Mouse (Mus musculus) ES-Bruce4 (cell line): ENCODE measurements around the gene Cyth2. TPM values are rescaled to one million over a fixed set of nuclear protein-coding genes. Genes with fewer than 3 reads are reported as not detected.
A peak's percentile ranks its signal among the peaks of the same experiment; 100 is the strongest.

ENCODE experiments used
- H3K27ac ChIP-seq: 2 replicates; pipeline ENCODE4 v1.5.1; 2012; ENCODE audit warnings: low read length, inconsistent platforms; ENCODE audit not compliant: insufficient read depth
- H3K27me3 ChIP-seq: 2 replicates; pipeline ENCODE4 v1.6.1; 2012; ENCODE audit warnings: mild to moderate bottlenecking, low read length, inconsistent platforms; ENCODE audit not compliant: control insufficient read depth, poor library complexity, insufficient read depth, severe bottlenecking
- H3K36me3 ChIP-seq: 2 replicates; pipeline ENCODE4 v1.6.1; 2012; ENCODE audit warnings: inconsistent platforms, mild to moderate bottlenecking, low read length, moderate library complexity; ENCODE audit not compliant: control insufficient read depth, poor library complexity, insufficient read depth, severe bottlenecking
- H3K4me1 ChIP-seq: one replicate; pipeline ENCODE4 v1.8.1; 2011; ENCODE audit warnings: low read length; ENCODE audit not compliant: control insufficient read depth, insufficient read depth
- H3K4me3 ChIP-seq: 2 replicates; pipeline ENCODE4 v1.5.1; 2011; ENCODE audit warnings: low read depth, mild to moderate bottlenecking, low read length
- H3K9ac ChIP-seq: 2 replicates; pipeline ENCODE4 v1.6.1; 2012; ENCODE audit warnings: low read depth, mild to moderate bottlenecking, inconsistent platforms; ENCODE audit not compliant: poor library complexity, severe bottlenecking
- H3K9me3 ChIP-seq: replicated peaks from 2 replicates; pipeline ENCODE4 v1.6.1; 2012; ENCODE audit warnings: mild to moderate bottlenecking, low read length, inconsistent platforms; ENCODE audit not compliant: control insufficient read depth, poor library complexity, insufficient read depth, severe bottlenecking
- CTCF ChIP-seq: IDR thresholded peaks from one replicate; pipeline ENCODE4 v1.8.1; 2011; ENCODE audit warnings: low read depth, low read length
- EP300 ChIP-seq: IDR thresholded peaks from 2 replicates; pipeline ENCODE4 v1.6.1; 2011; ENCODE audit warnings: low read depth, low read length; ENCODE audit not compliant: insufficient read depth
- POLR2A ChIP-seq: IDR thresholded peaks from one replicate; pipeline ENCODE4 v1.8.1; 2011; ENCODE audit warnings: low read length; ENCODE audit not compliant: insufficient read depth
- polyA plus RNA-seq: library from polyadenylated mRNA; stranded (reverse); fragments of >200 nt; gene quantifications from 2 replicates; pipeline ENCODE4 v1.2.4, GENCODE M21; 2011; ENCODE audit warnings: low read depth; ENCODE audit not compliant: missing spikeins, insufficient read depth, insufficient read length

The Cyth2 gene
- polyA plus RNA-seq, 1 experiment, result 75.8 TPM

- Histone ChIP-seq H3K9ac (peak overlapping the region; percentile 64), H3K36me3 (peaks cover 29% of the 10 kb centered on the region), H3K9me3 (no peaks in the 10 kb centered on the region), H3K27ac (no peak overlapping the region), H3K4me3 (peak overlapping the region; percentile 91; the same call in 1 of the 2 replicates), H3K27me3 (peaks cover 14% of the 10 kb centered on the region), H3K4me1 (no peaks in the 10 kb centered on the region)
- TF ChIP-seq CTCF, result no peak
- TF ChIP-seq EP300, result no peak
- no peak for TF ChIP-seq POLR2A
These were observed 16.7 kb upstream of the Cyth2 start for GRCm38 (mm10) chr7:45831128-45831525.

GRCm38 (mm10) chr7:45830427-45831127, 16.2 kb upstream of the Cyth2 start, which contains the start of gene Grwd1:
Grwd1 (minus strand) TSS chr7:45830944.
- no peaks in the 10 kb centered on the region for H3K4me1 ChIP-seq
- TF ChIP-seq POLR2A (no peak), EP300 (no peak), CTCF (no peak)
- H3K9me3 ChIP-seq, result no peaks in the 10 kb centered on the region
- no peak within 1 kb of the TSS for H3K27ac ChIP-seq
- peaks cover 34% of the 10 kb centered on the region for H3K36me3 ChIP-seq
- H3K4me3 ChIP-seq, result peak within 1 kb of the TSS; percentile 91
- peaks cover 14% of the 10 kb centered on the region for H3K27me3 ChIP-seq
- H3K9ac ChIP-seq, result peak within 1 kb of the TSS; percentile 64

GRCm38 (mm10) chr7:45826631-45827030, 12.2 kb upstream of the Cyth2 start:
- Histone ChIP-seq H3K9ac (no peak overlapping the region), H3K27ac (no peak overlapping the region), H3K36me3 (peaks cover 48% of the 10 kb centered on the region), H3K4me3 (no peak overlapping the region), H3K4me1 (no peaks in the 10 kb centered on the region), H3K9me3 (no peaks in the 10 kb centered on the region), H3K27me3 (no peaks in the 10 kb centered on the region)
- TF ChIP-seq POLR2A (no peak), CTCF (no peak), EP300 (no peak)

- TF ChIP-seq CTCF (no peak), POLR2A (no peak), EP300 (no peak)
- Histone ChIP-seq H3K27ac (no peak within 1 kb of the TSS), H3K9me3 (no peaks in the 10 kb centered on the region), H3K9ac (no peak within 1 kb of the TSS), H3K4me3 (no peak within 1 kb of the TSS), H3K27me3 (no peaks in the 10 kb centered on the region), H3K36me3 (peaks cover 48% of the 10 kb centered on the region), H3K4me1 (no peaks in the 10 kb centered on the region)
These were observed 10.2 kb upstream of the Cyth2 start, which contains the start of gene Kcnj14 for GRCm38 (mm10) chr7:45824598-45824997. Kcnj14 (minus strand) TSS chr7:45824782.

- Histone ChIP-seq H3K36me3 (peaks cover 18% of the 10 kb centered on the region), H3K9ac (no peak overlapping the region), H3K27me3 (no peaks in the 10 kb centered on the region), H3K27ac (no peak overlapping the region), H3K4me1 (no peaks in the 10 kb centered on the region), H3K9me3 (no peaks in the 10 kb centered on the region), H3K4me3 (no peak overlapping the region)
- TF ChIP-seq EP300 (no peak), CTCF (no peak), POLR2A (no peak)
These were observed 6.5 kb upstream of the Cyth2 start for GRCm38 (mm10) chr7:45820913-45821312.

- peak overlapping the region; percentile 54 for H3K9ac ChIP-seq
These were observed 5.5 kb upstream of the Cyth2 start for GRCm38 (mm10) chr7:45819843-45820242.

More at GRCm38 (mm10) chr7:45819843-45820242, 5.5 kb upstream of the Cyth2 start:
- Histone ChIP-seq H3K4me3 (peak overlapping the region; percentile 54), H3K36me3 (peaks cover 7% of the 10 kb centered on the region), H3K27ac (no peak overlapping the region), H3K27me3 (no peaks in the 10 kb centered on the region), H3K4me1 (no peaks in the 10 kb centered on the region), H3K9me3 (no peaks in the 10 kb centered on the region)
- no peak for TF ChIP-seq CTCF
- TF ChIP-seq EP300, result no peak
- TF ChIP-seq POLR2A, result no peak
